ENCODE assay signal across 19 mouse cellular contexts in genomic region chr2:25436286-25436820, GRCm38 (mm10). TPM values are rescaled to one million over a fixed set of nuclear protein-coding genes. Genes with fewer than 3 reads are reported as not detected.
DNase-seq lines count a peak whose midpoint lies in the region; TF ChIP-seq lines count a peak whose summit lies in the region.
"Had no signal": no experiment of that assay in that cellular context is flagged by ENCODE, and none has a peak within 500 bp of the region (broad histone marks: within the 10 kb centered on the region; RNA-seq: fewer than 3 reads in every experiment).

No protein-coding gene starts in this region.

- TF ChIP-seq CTCF in olfactory bulb, adult 2 months (IDR thresholded peaks at IDR 0.05; ENCODE audit: insufficient read depth, low read depth, low read length): no peak

- WGBS in olfactory bulb, adult 2 months: 95% methylated on average over 10 of the region's 10 CpGs

- DNase-seq in cerebellum, adult 11 months: peak; percentile 25
- no peak for DNase-seq in cerebellum, adult 9-10 months
- DNase-seq in cerebellum, adult 9-11 months: peak; percentile 60
- DNase-seq in cerebellum, postnatal 36 days: no peak
- DNase-seq: adrenal gland, adult 8-10 months; adrenal gland, postnatal 14 days; adrenal gland, postnatal 36 days; B cell, adult 2 months; cerebellum, postnatal 14 days; forebrain, postnatal 0 days had no signal

- H3K4me3 ChIP-seq in olfactory bulb, adult 2 months (ENCODE audit: insufficient read depth, low read depth, low read length): no peak overlapping the region
- H3K4me3 ChIP-seq: embryonic facial prominence, embryonic 10.5 days; embryonic facial prominence, embryonic 12.5 days; forebrain, embryonic 13.5 days; forebrain, embryonic 15.5 days had no signal

- TF ChIP-seq POLR2A in olfactory bulb, adult 2 months (IDR thresholded peaks at IDR 0.05; ENCODE audit: insufficient read depth, low read depth, low read length): 0 out of 2 replicates have a peak, but pooled peaks have one; percentile 23

- H3K4me1 ChIP-seq in olfactory bulb, adult 2 months (ENCODE audit: control insufficient read depth, insufficient read depth, low read length): peaks cover 10% of the 10 kb centered on the region
- H3K4me1 ChIP-seq: embryonic facial prominence, embryonic 12.5 days had no signal

- no peak overlapping the region for H3K27ac ChIP-seq in olfactory bulb, adult 2 months (ENCODE audit: insufficient read depth, low read depth, low read length)
- H3K27ac ChIP-seq: embryonic facial prominence, embryonic 10.5 days; embryonic facial prominence, embryonic 12.5 days; forebrain, embryonic 13.5 days; forebrain, embryonic 15.5 days had no signal

RNA-seq across cellular contexts. Expression of gene Abca2, which starts 7.8 kb away (rescaled TPM):
- not detected in 2 replicates for polyA plus RNA-seq in olfactory bulb, adult 2 months (2012; ENCODE audit: insufficient read depth, insufficient read length, low replicate concordance, missing spikeins)

RNA-seq across cellular contexts. Expression of gene Fut7, which starts 13.3 kb away (rescaled TPM):
- not detected in 2 replicates for polyA plus RNA-seq in olfactory bulb, adult 2 months (2012; ENCODE audit: insufficient read depth, insufficient read length, low replicate concordance, missing spikeins)
- polyA plus RNA-seq: embryonic facial prominence, embryonic 10.5 days; embryonic facial prominence, embryonic 12.5 days; forebrain, embryonic 11.5 days; G1E had no signal

RNA-seq across cellular contexts. Expression of gene Clic3, which starts 20.3 kb away (rescaled TPM):
- not detected in 2 replicates for polyA plus RNA-seq in olfactory bulb, adult 2 months (2012; ENCODE audit: insufficient read depth, insufficient read length, low replicate concordance, missing spikeins)
- polyA plus RNA-seq: G1E had no signal

RNA-seq across cellular contexts. Expression of gene Paxx, which starts 24.5 kb away (rescaled TPM):
- not detected in 2 replicates for polyA plus RNA-seq in olfactory bulb, adult 2 months (2012; ENCODE audit: insufficient read depth, insufficient read length, low replicate concordance, missing spikeins)

RNA-seq across cellular contexts. Expression of gene Ptgds, which starts 33.5 kb away (rescaled TPM):
- polyA plus RNA-seq in olfactory bulb, adult 2 months (2012; ENCODE audit: insufficient read depth, insufficient read length, low replicate concordance, missing spikeins): 758 and 1,988 TPM in 2 replicates
- polyA plus RNA-seq: activated CD4-positive, CD25-positive, alpha-beta regulatory T cell, adult 4 months; CD4-positive, CD25-positive, alpha-beta regulatory T cell, adult 4 months; embryonic facial prominence, embryonic 10.5 days; G1E had no signal

Comparison
In these comparisons a context has a peak if more than half of its experiments do, and no peak if none do; other contexts are left out.
1. DNase-seq: peak in cerebellum, adult 11 months (single experiment) and cerebellum, adult 9-11 months (single experiment); none in cerebellum, adult 9-10 months (single experiment) and cerebellum, postnatal 36 days (0 of 2).